Mouse (Mus musculus) lung, adult 2 months (tissue): ENCODE measurements around the gene Eya4. TPM values are rescaled to one million over a fixed set of nuclear protein-coding genes. Genes with fewer than 3 reads are reported as not detected.

Experiments
- DNase-seq: peaks from one replicate; pipeline ENCODE4 v3.0.0; 2022
- H3K4me1 ChIP-seq: fragments of 200-500 bp; 2 replicates; pipeline ENCODE4 v1.6.1; 2011; ENCODE audit warnings: low read length; ENCODE audit not compliant: control insufficient read depth, insufficient read depth
- H3K4me3 ChIP-seq: fragments of 200-500 bp; replicated peaks from 2 replicates; pipeline ENCODE3; 2011; ENCODE audit warnings: low read depth, mild to moderate bottlenecking, control low read depth, low read length; ENCODE audit errors: extremely low read depth
- CTCF ChIP-seq: fragments of 200-500 bp; IDR thresholded peaks from 2 replicates; pipeline ENCODE4 v1.5.1; 2011; ENCODE audit warnings: mild to moderate bottlenecking, low read length, control low read depth; ENCODE audit not compliant: insufficient read depth
- POLR2A ChIP-seq: fragments of 200-500 bp; IDR thresholded peaks from 2 replicates; pipeline ENCODE4 v1.6.1; 2011; ENCODE audit warnings: low read depth, mild to moderate bottlenecking, control low read depth, low read length, borderline replicate concordance; ENCODE audit errors: extremely low read depth
- WGBS: fragments of 180-500 bp; shearing (Covaris S2); methylation state at CpG from one replicate; pipeline ENCODE4 v1.1.7; 2018; 5-methylcytosine and 5-hydroxymethylcytosine counted together
- polyA plus RNA-seq: library from polyadenylated mRNA; depleted of rRNA; stranded (reverse); fragments of >200 nt; gene quantifications from 2 replicates; pipeline ENCODE4 v1.2.3, GENCODE M21; 2012

The Eya4 gene
- polyA plus RNA-seq, 1 experiment: 0.31 TPM

GRCm38 (mm10) chr10:23126529-23126928 is 224.1 kb downstream of the Eya4 start:
- Histone ChIP-seq H3K4me3 (no peak overlapping the region), H3K4me1 (no peaks in the 10 kb centered on the region)
- DNase-seq: no peak
- TF ChIP-seq POLR2A: no peak
- no peak for TF ChIP-seq CTCF
- WGBS: 92% methylated on average over 5 of the region's 5 CpGs

- Histone ChIP-seq H3K4me3 (no peak overlapping the region), H3K4me1 (no peaks in the 10 kb centered on the region)
- WGBS: 42% methylated on average over 2 of the region's 2 CpGs
- no peak for DNase-seq
- no peak for TF ChIP-seq CTCF
Measured at GRCm38 (mm10) chr10:23120437-23120836, 230.1 kb downstream of the Eya4 start.

GRCm38 (mm10) chr10:23116786-23117410 is 233.7 kb downstream of the Eya4 start:
- Histone ChIP-seq H3K4me1 (no peaks in the 10 kb centered on the region), H3K4me3 (no peak overlapping the region)
- WGBS: 48% methylated on average over 10 of the region's 10 CpGs
- peak; percentile 52 for DNase-seq
- TF ChIP-seq POLR2A (no peak), CTCF (peak; percentile 90)

- no peaks in the 10 kb centered on the region for H3K4me1 ChIP-seq
- TF ChIP-seq POLR2A (no peak), CTCF (no peak)
- no peak overlapping the region for H3K4me3 ChIP-seq
- 70% methylated on average over 8 of the region's 8 CpGs for WGBS
- DNase-seq: no peak
Measured at GRCm38 (mm10) chr10:23116063-23116462, 234.5 kb downstream of the Eya4 start.

- TF ChIP-seq POLR2A (no peak), CTCF (no peak)
- 44% methylated on average over 3 of the region's 3 CpGs for whole genome bisulfite sequencing
Measured at GRCm38 (mm10) chr10:23115321-23115720, 235.3 kb downstream of the Eya4 start.

GRCm38 (mm10) chr10:23108122-23108521 is 242.5 kb downstream of the Eya4 start:
- no peak for DNase-seq
- Histone ChIP-seq H3K4me3 (no peak overlapping the region), H3K4me1 (no peaks in the 10 kb centered on the region)
- WGBS: 66% methylated on average over 4 of the region's 4 CpGs
- TF ChIP-seq CTCF: no peak
- TF ChIP-seq POLR2A: no peak

More at GRCm38 (mm10) chr10:23115321-23115720, 235.3 kb downstream of the Eya4 start:
- DNase-seq: no peak
- Histone ChIP-seq H3K4me1 (no peaks in the 10 kb centered on the region), H3K4me3 (no peak overlapping the region)

DNA sequence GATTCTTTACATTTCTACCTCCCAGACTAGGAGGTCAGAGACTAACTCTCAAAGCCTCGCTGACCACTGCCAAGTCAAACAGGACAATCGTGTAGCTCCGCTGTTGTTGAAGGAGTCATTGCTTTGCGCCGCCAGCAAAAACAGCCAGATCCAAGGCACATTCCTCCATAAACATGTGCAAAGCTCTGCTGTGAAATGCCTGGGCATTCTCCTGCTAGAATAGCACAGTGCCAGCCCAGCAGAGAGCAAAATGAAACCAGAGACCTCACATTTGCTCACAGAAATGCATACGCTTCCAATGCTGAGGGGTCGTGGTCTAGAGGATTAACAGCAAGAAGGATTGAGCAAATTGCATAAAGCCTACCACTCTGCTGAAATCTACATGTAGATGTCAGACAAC is 258.1 kb downstream of the Eya4 start:
- WGBS: 74% methylated on average over 7 of the region's 7 CpGs
- no peak for TF ChIP-seq POLR2A
- no peak for TF ChIP-seq CTCF
- DNase-seq: no peak
- Histone ChIP-seq H3K4me1 (no peaks in the 10 kb centered on the region), H3K4me3 (no peak overlapping the region)

GRCm38 (mm10) chr10:23091552-23091951 is 259.0 kb downstream of the Eya4 start:
- TF ChIP-seq CTCF: no peak
- TF ChIP-seq POLR2A: no peak
- DNase-seq: no peak
- Histone ChIP-seq H3K4me1 (no peaks in the 10 kb centered on the region), H3K4me3 (no peak overlapping the region)
- WGBS: 74% methylated on average over 3 of the region's 3 CpGs

DNA sequence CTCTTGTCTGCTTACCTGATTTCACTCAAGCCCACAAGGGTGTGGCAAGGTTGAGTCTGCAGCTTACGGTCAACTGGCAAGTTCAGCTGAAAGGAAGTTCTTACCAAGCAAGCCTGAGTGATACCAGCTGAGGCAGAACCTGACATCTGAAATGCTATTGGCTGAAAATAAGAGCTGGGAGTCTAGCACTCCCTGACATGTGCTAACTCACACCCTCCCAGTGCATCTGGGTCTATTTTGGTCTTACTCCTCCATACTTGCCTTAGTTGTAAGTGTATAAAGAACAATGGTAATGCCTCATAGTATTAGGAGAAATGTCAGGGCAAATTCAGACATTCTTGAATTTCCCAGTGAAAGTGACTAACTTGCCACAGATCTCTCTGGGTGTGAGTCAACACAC is 260.3 kb downstream of the Eya4 start:
- H3K4me1 ChIP-seq: no peaks in the 10 kb centered on the region
- H3K4me3 ChIP-seq: no peak overlapping the region
- TF ChIP-seq POLR2A: no peak
- TF ChIP-seq CTCF: no peak
- 87% methylated on average over 1 of the region's 1 CpGs for WGBS
- no peak for DNase-seq

GRCm38 (mm10) chr10:23089271-23089670 is 261.3 kb downstream of the Eya4 start:
- H3K4me1 ChIP-seq: no peaks in the 10 kb centered on the region
- 62% methylated on average over 6 of the region's 6 CpGs for WGBS
- no peak overlapping the region for H3K4me3 ChIP-seq
- TF ChIP-seq POLR2A: no peak
- no peak for TF ChIP-seq CTCF
- no peak for DNase-seq
